Mouse (Mus musculus) left cerebral cortex, adult 11 months (tissue): ENCODE results near the gene Fuk.
"Not testable (repeated sequence)": the region's sequence is repeated elsewhere in the genome, so short reads cannot be mapped to it uniquely, and the experiment has no call there.

Source experiments
- DNase-seq: peaks from one replicate; pipeline ENCODE4 v3.0.0; 2022; ENCODE audit warnings: low spot score

Fuk gene

DNA sequence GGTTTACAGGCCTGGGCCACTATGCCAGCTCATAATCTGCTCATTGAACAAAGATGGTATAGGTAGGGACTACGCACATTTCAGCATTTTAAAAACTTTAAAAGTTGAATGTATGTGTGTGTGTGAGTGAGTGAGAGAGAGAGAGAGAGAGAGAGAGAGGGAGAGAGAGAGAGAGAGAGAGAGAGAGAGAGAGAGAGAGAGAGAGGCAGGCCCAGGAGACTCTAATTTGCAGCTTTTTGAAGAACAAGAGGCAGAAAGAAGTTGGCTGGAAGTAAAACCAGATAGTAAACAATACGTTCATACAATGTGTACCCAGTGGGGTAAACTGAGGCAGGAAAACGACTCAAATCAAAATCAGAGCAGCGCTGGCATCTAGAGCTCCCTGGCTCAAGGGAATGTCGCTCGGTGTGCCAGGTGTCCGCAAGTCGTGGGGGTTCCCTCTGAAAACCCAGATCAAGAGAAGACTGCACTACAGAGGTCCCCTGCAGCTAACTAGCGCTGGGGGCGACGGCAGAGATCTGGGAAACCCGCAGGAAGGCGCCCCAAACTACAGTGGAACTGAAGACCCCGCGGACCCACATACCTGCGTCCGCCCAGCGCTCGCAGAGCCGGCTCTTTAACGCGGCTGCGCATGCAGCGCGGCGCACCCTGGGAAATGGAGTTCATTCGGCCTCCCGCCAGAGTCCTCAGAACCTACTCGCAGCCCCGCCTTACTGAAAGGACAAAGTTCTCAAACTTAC, at the start of gene Fuk:
TSS of gene Fuk (minus strand) at position 650 of the 740 bp plus-strand sequence.
- peak; percentile 57 for DNase-seq

GRCm38 (mm10) chr8:110950065-110950484, 47.8 kb upstream of the Fuk start:
- no peak for DNase-seq

GRCm38 (mm10) chr8:110945716-110946115, 43.4 kb upstream of the Fuk start:
- no peak for DNase-seq

DNA sequence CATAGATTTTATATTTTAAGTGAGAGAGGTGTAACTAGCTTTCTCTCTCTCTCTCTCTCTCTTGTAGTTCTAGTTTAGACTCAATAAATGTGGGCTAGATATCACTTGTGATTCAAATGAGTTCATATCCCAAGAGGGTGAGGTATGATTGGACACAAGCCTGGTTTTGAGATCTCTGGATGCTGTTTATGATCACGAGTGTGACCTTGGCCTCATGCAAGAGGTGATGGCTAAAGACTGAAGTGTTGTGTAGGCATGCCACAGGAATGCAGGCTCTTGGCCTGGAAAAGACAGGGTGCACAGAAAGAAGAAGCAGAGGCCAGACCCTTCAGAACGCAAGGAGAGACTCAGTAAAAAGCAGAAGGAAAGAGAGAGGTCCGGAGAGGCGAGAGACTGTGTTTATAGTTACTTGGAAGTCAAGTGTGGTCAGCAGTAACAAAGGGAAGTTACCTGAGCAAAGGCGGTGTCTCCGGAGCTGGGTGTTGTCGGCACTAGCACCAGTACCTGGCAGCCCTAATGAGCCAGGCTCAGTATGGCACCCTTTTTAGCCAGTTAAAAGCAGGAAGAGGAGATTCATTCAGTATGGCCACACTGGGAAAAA, 42.1 kb upstream of the Fuk start:
- no peak for DNase-seq

DNA sequence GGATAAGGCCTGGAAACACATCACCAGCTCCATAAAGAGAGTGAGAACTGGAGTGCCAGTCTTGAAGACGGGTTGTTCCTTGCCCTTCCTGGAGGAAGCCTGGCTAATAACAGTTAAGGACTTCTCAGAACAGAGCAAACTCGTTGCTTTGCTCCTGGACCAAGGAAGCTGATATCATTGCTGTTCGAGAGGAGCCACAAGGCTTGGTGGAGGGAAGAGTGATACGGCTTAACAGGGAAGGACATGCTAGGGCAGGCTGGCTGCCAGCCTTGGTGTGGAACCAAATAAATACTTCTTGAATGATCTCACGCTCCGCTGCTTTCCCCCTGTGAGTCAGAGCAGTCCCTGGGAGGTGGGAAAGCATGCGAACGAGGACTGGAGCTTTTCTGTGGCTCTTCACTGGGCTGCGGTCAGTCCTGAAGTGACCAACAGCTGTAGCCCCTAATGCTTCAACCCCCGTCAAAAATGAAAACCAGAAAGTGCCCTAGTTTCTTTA, 39.2 kb upstream of the Fuk start:
- no peak for DNase-seq

GRCm38 (mm10) chr8:110940682-110941452, 38.6 kb upstream of the Fuk start:
- no peak for DNase-seq

DNA sequence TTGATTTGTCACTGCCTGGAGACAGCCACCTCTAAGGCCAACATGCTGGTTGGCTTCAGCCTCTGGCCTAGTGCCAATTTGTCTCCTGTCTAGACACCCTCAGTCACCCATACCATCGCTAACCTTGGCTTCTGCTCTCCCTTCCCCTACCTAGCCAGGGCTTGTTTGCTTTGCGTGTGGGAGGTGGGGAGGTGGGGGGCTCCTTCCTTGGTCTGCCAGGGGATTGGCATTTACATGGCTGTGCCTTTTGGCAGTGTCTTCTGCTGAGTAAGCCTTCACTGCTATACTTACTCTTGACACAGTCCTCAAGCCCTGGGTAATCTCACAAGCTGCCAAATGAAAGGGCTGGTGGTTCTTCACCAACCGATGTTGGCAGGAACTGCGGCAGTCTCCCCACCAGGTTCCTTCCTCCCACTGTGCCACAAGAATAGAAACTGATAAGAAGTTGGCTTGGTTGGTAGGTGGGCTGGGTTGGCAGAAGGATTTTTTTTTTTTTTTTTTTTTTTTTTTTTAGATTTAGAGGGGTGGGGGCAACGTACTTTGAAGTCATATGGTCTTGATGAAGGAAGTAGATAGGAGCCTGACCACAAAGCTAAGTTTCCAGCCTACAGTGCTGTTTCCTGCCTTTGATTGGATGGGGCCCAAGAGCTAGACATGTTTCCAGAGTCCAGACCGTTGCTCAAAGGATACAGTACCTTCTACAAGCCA, 36.7 kb upstream of the Fuk start:
- peak; percentile 71 for DNase-seq

GRCm38 (mm10) chr8:110936217-110936616, 33.9 kb upstream of the Fuk start:
- no peak for DNase-seq

GRCm38 (mm10) chr8:110933272-110933671, 31.0 kb upstream of the Fuk start:
- DNase-seq, result no peak

GRCm38 (mm10) chr8:110932444-110932843, 30.2 kb upstream of the Fuk start:
- DNase-seq, result no peak

GRCm38 (mm10) chr8:110931176-110931939, 29.1 kb upstream of the Fuk start:
- no peak for DNase-seq

- DNase-seq, result not testable (repeated sequence)
These were observed 27.4 kb upstream of the Fuk start for GRCm38 (mm10) chr8:110929672-110930071.

- DNase-seq, result no peak
These were observed 26.8 kb upstream of the Fuk start for GRCm38 (mm10) chr8:110929066-110929465.

DNA sequence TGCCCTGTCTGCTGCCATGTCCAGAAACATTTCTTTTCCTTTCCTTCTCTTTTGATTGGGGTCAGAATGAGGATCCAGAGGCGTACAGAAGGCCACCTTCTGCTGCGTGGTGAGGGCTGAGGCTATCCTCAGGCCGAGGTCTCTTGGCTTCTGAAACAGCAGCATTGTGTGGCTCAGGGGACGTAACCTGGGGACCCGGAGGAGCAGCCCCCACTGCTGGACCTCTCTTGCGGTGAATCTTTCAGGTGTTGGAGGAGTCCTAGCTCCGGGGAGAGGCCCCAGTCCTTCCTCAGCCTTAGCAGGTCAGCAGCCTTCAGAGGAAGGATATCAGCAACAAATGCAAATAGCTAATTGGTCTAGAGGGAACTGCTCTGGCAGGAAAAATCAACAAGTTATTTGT, 26.1 kb upstream of the Fuk start:
- DNase-seq, result no peak

DNA sequence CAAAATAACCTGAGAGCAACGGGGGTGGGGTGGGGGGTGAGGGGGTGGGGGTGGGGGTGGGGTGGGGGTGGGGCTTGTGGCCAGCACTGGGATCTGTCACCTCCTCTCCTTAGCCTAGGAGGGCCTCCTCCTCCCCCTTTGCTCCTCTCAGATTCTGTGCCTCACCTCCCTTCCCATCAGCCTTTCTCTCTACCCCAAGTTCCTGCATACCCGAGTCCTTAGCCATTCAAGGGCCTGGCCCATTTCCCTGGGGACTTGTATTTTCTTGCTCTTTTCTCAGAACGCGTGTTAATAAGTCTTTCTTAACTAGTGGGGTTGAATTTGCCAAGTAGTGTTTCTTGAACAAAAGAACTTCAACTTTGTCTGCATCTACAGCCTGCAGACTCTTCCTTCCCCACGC, 24.4 kb upstream of the Fuk start:
- DNase-seq, result no peak

DNA sequence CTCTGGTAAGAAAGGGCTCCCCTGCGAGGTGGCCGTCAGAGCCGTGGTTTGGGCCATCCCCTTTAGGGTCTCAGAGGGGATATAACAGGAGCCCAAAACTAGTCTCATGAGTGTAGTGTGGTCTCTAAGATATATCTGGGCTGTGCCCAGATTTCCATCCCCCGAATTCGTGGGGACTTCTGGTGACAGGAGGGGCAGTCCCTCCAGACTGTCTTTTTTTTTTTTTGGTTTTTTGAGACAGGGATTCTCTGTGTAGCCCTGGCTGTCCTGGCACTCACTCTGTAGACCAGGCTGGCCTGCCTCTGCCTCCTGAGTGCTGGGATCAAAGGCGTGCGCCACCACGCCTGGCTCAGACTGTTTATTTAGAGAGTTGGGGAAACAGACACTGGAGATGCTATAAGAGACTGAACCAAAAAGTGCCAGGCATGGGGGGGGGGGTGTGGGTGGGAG, 23.4 kb upstream of the Fuk start:
- DNase-seq, result no peak

GRCm38 (mm10) chr8:110921492-110922230, 19.4 kb upstream of the Fuk start:
- DNase-seq, result no peak

DNA sequence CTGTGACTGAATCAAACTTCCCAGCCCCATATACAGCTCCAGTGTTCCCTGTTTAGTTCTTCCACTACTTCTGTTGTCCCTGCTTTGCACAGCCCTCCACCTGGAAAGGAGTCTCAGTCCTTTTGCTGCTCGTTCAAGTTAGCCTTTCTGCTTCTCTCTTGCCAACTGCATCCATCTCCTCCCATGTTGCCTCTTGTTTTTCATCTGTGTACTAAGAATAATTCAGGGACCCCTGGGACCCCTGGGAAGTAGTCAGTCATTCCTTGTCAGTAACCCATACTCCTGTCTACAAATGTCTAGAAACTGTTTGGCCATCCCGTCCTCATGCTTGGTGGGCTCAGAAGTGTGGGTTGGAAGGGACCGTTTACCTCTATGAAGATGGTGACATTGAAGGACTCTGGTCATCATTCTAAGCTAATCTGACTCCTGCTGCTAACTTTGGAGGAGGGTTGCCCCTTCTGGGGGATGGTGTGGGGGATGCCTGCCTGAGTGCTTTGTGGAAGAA, 18.5 kb upstream of the Fuk start:
- DNase-seq, result no peak

DNA sequence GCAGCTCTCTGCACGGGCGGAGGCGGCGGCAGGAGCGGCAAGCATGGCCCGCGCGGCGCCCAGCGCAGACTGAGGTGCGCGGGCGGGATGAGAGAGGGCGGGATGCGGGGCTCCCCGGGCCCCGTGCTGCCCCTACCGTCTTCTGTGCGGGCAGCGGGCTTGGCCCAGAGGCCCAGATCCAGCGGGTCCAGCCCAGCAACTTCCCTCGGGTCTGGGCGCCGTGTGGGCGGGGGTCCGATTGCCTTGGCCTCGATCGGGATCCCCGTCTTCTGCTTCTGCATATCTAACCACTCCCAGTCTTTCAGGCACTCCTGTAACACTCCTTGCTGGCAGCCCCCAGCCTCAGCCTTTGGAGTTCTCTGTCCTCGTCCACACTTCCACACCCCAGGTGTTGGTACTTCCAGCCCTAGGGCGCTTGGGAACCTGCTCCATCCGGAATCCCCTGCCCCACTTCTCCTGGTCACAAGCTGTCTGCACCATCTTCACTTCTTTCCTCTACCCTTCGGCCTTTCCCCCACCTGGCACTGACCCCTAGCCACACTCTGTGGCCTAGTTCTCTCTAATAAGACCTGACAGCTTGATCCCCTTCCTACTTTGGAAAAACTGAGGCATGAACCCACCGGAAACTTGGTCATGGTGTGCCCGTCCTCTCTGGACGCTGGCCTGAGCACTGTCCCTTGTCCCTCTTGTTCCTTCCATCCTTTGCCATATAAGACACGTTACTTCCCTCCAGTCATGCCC, 17.9 kb upstream of the Fuk start:
- no peak for DNase-seq
